Mouse (Mus musculus) heart, adult 2 months (tissue): ENCODE measurements around the gene Irx4.

Experiments
- EP300 ChIP-seq: fragments of 200-500 bp; IDR thresholded peaks from 2 replicates; pipeline ENCODE4 v1.6.1; 2011; ENCODE audit warnings: low read depth, low read length, control low read depth; ENCODE audit not compliant: insufficient read depth
- POLR2A ChIP-seq: fragments of 200-500 bp; IDR thresholded peaks from 2 replicates; pipeline ENCODE4 v1.6.1; 2011; ENCODE audit warnings: mild to moderate bottlenecking, low read depth, low read length, control low read depth; ENCODE audit not compliant: insufficient read depth

DNA sequence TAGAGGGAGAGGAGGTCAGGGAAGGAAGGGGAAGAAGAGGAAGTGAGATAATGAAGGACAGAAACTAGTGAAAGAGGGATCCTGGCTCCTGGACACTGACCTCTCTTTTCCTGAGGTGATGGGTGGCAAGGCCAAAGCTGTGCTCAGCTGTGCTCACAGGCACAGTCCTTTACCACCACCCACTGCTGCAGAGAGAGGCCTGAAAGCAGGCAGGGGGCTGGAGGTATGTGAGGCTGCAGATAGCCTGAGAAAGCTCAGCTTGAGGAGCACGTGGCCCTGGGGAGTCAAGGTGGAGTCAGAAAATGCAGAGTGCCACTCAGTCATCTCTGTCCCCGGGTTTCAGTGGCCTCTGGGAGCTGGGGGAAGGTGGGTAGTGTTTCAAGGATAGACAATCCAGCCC is 30.8 kb downstream of the Irx4 start:
- TF ChIP-seq POLR2A = no peak
- no peak for TF ChIP-seq EP300
